Mouse (Mus musculus): ENCODE results near the gene Ffar3. TPM values are rescaled to one million over a fixed set of nuclear protein-coding genes. Genes with fewer than 3 reads are reported as not detected.

Gene Ffar3
- not detected for total RNA-seq (2022)

DNA sequence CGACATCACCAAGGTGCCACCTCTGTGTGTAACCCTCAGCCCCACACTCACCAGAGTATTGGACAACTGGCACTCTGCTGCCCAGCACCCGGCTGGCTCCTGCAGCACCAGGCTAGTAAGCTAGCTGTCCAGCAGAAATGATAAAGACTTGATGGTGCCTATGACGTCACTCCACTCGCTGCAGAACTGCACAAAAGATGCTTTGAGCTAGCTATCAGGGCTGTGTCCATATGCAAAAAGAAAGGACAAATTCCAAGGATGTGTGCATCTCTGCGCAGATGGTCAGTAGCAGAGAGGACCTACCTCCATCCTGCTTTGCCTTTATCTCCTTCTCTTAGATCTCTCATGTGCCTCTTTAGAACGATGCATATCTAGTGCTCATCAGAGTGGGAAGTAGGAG is at the start of gene Ffar3:
Gene Ffar3 (minus strand): TSS at position 101 of the 400 bp plus-strand sequence.
- no peak for DNase-seq (ENCODE audit: low spot score)

DNA sequence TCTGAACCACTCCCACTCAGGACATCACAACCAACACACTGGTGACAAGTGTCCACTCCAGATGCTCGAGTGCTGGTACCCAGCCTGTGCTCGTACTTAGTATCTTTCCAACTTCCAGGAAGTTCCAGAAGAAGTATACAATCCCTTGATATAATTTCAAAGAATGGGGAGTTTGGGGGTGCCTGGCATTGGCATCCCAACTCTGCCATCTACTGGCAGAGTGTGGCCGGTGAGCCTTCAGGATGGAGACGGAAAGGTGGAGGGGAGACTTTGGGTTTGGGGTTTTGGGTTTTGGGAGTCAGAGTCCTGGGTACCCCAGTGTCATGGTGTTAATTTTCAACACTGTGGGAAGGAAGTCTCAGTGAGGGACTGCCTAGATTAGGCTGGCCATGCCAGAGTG is 48.1 kb upstream of the Ffar3 start:
- no peak for DNase-seq (ENCODE audit: low spot score)

GRCm38 (mm10) chr7:30895217-30895616 is 39.2 kb upstream of the Ffar3 start:
- no peak for DNase-seq (ENCODE audit: low spot score)

- DNase-seq (ENCODE audit: low spot score) = no peak
Observed at GRCm38 (mm10) chr7:30892515-30892914, 36.5 kb upstream of the Ffar3 start.

DNA sequence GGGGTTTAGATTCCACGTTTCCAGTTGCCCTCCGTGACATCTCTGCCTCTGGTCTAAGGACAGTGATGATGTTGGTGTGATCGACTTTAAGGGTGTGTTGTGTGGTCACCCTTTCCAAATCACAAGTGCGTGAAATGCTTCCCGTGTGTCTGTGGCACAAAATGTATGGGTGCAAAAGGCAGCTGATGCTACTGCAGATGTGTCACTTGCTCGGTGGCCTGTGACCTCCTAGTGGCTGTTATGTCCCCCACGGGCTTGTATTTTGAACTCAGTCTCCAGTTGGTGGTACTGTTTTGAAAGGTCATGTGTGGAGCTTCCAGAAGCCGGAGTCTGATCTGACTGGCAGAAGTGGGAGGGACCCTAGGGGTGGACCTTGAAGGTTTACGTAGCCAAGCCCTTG is 35.8 kb upstream of the Ffar3 start:
- no peak for DNase-seq (ENCODE audit: low spot score)

GRCm38 (mm10) chr7:30890681-30891080 is 34.7 kb upstream of the Ffar3 start:
- DNase-seq (ENCODE audit: low spot score) = no peak

GRCm38 (mm10) chr7:30888786-30889185 is 32.8 kb upstream of the Ffar3 start:
- no peak for DNase-seq (ENCODE audit: low spot score)

- peak; percentile 4 for DNase-seq (ENCODE audit: low spot score)
Observed at GRCm38 (mm10) chr7:30887568-30888188, 31.7 kb upstream of the Ffar3 start.

DNA sequence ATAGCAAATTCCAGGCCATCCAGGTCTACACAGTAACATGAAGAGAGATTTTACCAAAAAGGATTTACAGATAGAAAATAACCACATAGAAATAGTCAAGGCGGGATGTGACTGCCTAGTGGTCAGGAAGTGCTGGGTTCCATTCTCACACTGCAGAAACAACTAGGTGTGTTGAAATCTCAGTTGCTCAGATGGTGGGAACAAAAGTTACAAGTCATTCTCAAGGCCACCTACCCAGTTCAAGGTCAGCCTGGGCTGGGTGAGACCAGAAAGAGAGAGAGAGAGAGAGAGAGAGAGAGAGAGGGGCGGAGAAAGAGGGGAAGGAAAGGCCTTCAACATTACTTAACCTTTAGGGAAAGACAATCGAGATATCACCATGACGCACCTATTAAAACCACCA is 30.9 kb upstream of the Ffar3 start:
- DNase-seq (ENCODE audit: low spot score) = no peak

- no peak for DNase-seq (ENCODE audit: low spot score)
Observed at GRCm38 (mm10) chr7:30884047-30884446, 28.1 kb upstream of the Ffar3 start.

GRCm38 (mm10) chr7:30881367-30881766 is 25.4 kb upstream of the Ffar3 start:
- no peak for DNase-seq (ENCODE audit: low spot score)

GRCm38 (mm10) chr7:30880176-30880575 is 24.2 kb upstream of the Ffar3 start, which contains the start of gene Cd22:
Gene Cd22, minus strand, starts transcription at chr7:30880342.
- DNase-seq (ENCODE audit: low spot score) = no peak

DNA sequence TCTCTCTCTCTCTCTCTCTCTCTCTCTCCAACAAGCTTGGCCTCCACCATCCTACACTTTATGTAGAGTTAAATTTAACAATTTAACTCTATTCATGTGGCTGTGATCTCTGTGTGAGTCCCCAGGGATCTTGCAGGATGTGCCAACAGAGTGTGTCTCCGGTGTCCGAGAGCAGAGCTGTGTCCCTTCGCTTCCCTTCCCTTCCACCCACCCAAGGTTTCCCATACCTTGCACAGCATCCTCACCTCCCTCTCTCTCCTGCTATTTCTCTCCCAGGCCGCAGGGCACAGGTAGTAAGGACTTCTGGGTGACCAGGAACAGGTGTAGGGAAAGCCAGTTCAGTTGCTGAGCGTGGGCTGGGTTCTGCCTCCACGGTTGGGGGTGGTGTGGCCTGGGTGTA is 23.0 kb upstream of the Ffar3 start:
- no peak for DNase-seq (ENCODE audit: low spot score)

GRCm38 (mm10) chr7:30873083-30873482 is 17.1 kb upstream of the Ffar3 start:
- DNase-seq (ENCODE audit: low spot score) = peak; percentile 53

GRCm38 (mm10) chr7:30863386-30863785 is 7.4 kb upstream of the Ffar3 start:
- DNase-seq (ENCODE audit: low spot score) = no peak

DNA sequence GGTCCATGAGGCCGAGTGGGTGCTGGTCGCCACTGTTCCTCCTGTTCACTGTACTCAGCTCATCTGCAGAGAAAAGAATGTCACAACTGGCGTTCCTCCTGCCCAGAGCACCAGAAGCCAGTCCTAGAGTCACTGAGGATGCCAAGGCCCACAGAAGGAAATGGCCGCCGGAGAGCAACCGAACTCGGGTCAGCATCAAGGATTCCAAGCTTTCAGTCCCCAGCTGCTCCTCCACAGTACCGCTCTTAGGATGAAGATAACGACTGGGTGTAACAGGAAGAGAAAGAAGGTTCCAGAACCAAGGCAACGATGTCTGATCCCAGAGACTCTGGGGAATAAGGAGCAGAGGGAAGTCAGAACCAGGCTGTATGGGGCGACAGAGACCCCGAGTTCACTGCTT is 5.5 kb upstream of the Ffar3 start, which contains the start of gene Ffar1:
Gene Ffar1 (minus strand): TSS at position 101 of the 400 bp plus-strand sequence.
- no peak for DNase-seq (ENCODE audit: low spot score)

DNA sequence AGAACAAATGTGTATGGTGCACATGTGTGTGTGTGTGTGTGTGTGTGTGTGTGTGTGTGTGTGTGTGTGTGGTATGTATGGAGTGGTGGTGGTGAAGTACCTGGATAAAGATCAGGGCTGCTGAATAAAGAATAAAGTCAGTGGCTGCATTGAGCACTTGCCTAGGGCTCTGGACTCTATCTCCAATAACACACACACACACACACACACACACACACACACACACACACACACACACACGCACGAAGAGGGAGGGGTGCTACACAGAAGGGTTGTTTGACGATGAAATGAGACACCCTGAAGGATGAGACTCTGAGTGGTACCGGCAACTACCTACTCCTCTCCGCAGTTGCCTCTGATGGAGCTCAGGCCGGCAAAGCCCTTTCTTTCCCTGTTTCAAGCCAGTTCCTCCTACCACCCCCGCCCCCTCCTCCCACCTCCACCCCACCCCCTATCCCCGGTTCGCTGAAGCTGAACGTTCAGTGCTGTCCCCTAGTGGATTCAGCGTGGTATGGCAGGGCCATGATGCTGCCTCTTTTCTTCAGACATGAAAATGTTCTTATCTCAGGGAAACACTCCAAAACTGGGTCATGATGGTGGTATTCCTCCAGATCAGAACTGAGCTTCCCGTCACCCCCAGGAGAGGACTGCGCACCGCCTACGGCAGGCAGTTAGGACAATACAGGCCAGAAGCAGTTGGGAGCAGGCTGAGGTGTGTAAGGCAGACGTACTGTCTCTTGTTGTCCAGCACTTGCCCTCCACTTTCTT is 3.8 kb upstream of the Ffar3 start:
- no peak for DNase-seq (ENCODE audit: low spot score)

GRCm38 (mm10) chr7:30859290-30859634 is 3.3 kb upstream of the Ffar3 start:
- peak; percentile 28 for DNase-seq (ENCODE audit: low spot score)

- DNase-seq (ENCODE audit: low spot score) = no peak
Observed at GRCm38 (mm10) chr7:30857746-30858145, 1.8 kb upstream of the Ffar3 start.

DNA sequence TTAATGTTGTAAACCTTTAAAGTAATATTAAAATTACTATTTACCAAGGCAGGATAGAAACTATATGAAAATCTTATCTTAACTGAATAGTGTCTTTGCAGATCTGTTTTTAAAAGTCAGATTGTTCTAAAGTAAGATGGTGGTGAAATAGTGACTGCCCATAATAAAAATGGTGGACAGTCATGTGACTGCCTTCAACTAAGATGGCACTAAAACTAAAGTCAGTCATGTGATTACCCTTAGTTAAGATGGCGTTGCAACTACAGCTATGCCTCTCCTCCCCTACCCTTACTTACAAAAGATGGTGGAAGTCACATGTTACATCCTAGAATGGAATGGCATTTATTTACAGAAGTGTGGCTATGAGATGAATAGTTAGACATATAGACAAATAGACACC is 4.6 kb downstream of the Ffar3 start:
- DNase-seq (ENCODE audit: low spot score) = no peak

- DNase-seq (ENCODE audit: low spot score) = no peak
Observed at GRCm38 (mm10) chr7:30847934-30848333, 8.0 kb downstream of the Ffar3 start.

DNA sequence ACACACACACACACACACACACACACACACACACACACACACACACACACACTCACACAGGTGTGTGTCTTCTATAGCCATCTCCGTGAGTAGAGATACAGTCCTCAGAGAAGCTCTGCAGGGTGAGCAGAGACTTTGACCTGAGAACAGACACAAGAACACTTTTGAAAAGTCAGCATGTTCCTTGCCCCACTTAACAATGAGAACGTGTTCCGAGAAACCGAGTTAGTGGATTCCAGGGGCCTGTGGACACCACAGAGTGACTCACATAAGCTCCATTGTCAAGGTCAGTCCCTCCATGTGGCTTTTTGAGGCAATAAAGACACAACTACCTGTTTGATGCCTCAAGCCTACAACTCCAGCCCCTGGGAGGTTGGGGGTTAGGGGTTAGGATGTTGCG is 8.6 kb downstream of the Ffar3 start:
- DNase-seq (ENCODE audit: low spot score) = no peak

GRCm38 (mm10) chr7:30846505-30847053 is 9.4 kb downstream of the Ffar3 start:
- DNase-seq (ENCODE audit: low spot score) = no peak
